Mouse (Mus musculus) testis, adult 2 months (tissue): ENCODE data around the gene Mdm2.

ENCODE experiments used
- CTCF ChIP-seq: fragments of 200-500 bp; IDR thresholded peaks from 2 replicates; pipeline ENCODE4 v1.5.1; 2012; ENCODE audit warnings: low read depth, mild to moderate bottlenecking, inconsistent platforms, low read length, moderate library complexity; ENCODE audit not compliant: control insufficient read depth, insufficient read depth, insufficient replicate concordance
- POLR2A ChIP-seq: fragments of 200-500 bp; IDR thresholded peaks from 2 replicates; pipeline ENCODE4 v1.6.1; 2012; ENCODE audit warnings: low read depth, mild to moderate bottlenecking, inconsistent platforms, low read length, moderate library complexity; ENCODE audit not compliant: control insufficient read depth

DNA sequence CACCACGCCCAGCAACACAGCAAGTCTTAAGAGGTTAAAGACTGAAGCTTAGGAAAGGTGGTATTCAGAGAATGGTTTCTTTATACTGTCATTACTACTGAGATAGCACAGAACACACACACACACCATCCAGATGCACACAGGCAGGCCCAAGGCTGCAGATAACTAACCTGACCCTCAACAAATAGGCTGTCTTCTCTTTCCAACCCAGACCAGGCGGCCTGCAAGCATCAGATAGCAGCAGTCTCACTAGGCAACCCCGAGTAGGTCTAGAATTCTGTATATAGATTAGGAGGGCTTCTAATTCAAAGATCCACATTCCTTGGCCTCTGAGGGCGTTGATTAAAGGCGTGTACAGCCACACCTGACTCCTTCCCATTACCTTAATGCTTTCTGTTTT lies 21.6 kb upstream of the Mdm2 start:
- no peak for TF ChIP-seq POLR2A
- no peak for TF ChIP-seq CTCF
